Mouse (Mus musculus): ENCODE results near the gene 2310046K23Rik.

- TF ChIP-seq MXI1 (IDR thresholded peaks at IDR 0.05; ENCODE audit: low read depth, low read length) (no peak), JUND (conservative IDR thresholded peaks at IDR 0.05; ENCODE audit: low read depth, low read length) (no peak), EP300 (IDR thresholded peaks at IDR 0.05; ENCODE audit: low read length) (no peak), POLR2A (IDR thresholded peaks at IDR 0.05; ENCODE audit: low read depth, low read length) (no peak), SIN3A (IDR thresholded peaks at IDR 0.05; ENCODE audit: low read length) (no peak)
Measured at GRCm38 (mm10) chr3:92534411-92534810, at the start of gene 2310046K23Rik.

Data from CH12.LX (cell line).